Comparison of ENCODE assay signal across 19 mouse cellular contexts in genomic region chr14:98106208-98106607, GRCm38 (mm10).
DNase-seq lines count a peak whose midpoint lies in the region; ATAC-seq and TF ChIP-seq lines count a peak whose summit lies in the region.
"Had no signal": no experiment of that assay in that cellular context is flagged by ENCODE, and none has a peak within 500 bp of the region (broad histone marks: within the 10 kb centered on the region; RNA-seq: fewer than 3 reads in every experiment).

No protein-coding gene starts in this region.

- H3K27ac ChIP-seq in hindbrain, embryonic 13.5 days: no peak overlapping the region
- no peak overlapping the region for H3K27ac ChIP-seq in hindbrain, embryonic 10.5 days
- H3K27ac ChIP-seq in neural tube, embryonic 12.5 days: no peak overlapping the region
- no peak overlapping the region for H3K27ac ChIP-seq in neural tube, embryonic 15.5 days (replicated peaks)
- no peak overlapping the region for H3K27ac ChIP-seq in intestine, postnatal 0 days (ENCODE audit: low read depth, low read length)
- H3K27ac ChIP-seq: embryonic facial prominence, embryonic 12.5 days; heart, embryonic 10.5 days; intestine, embryonic 15.5 days had no signal

- H3K4me1 ChIP-seq in hindbrain, embryonic 13.5 days (replicated peaks): peaks cover 24% of the 10 kb centered on the region
- H3K4me1 ChIP-seq in hindbrain, embryonic 10.5 days (replicated peaks): peaks cover 26% of the 10 kb centered on the region
- no peaks in the 10 kb centered on the region for H3K4me1 ChIP-seq in neural tube, embryonic 12.5 days
- peaks cover 6% of the 10 kb centered on the region; the same call in 1 of the 2 replicates for H3K4me1 ChIP-seq in neural tube, embryonic 15.5 days
- H3K4me1 ChIP-seq in intestine, postnatal 0 days (replicated peaks; ENCODE audit: control insufficient read depth, insufficient read depth, low read length): no peaks in the 10 kb centered on the region
- H3K4me1 ChIP-seq: embryonic facial prominence, embryonic 12.5 days; intestine, embryonic 15.5 days had no signal

- peak; percentile 9 to 25 for DNase-seq in cerebellum, postnatal 14 days
- DNase-seq in cerebellum, adult 9-10 months: no peak
- no peak for DNase-seq in hindbrain, embryonic 10.5 days (ENCODE audit: low spot score)
- DNase-seq: adrenal gland, postnatal 10 days; cerebellum, adult 11-12 months; cerebellum, adult 9-11 months; gastrocnemius, postnatal 10 days; heart, adult 18-20 months; heart, postnatal 10 days; heart, postnatal 4 days had no signal

- no peak overlapping the region for H3K4me3 ChIP-seq in hindbrain, embryonic 13.5 days
- no peak overlapping the region for H3K4me3 ChIP-seq in hindbrain, embryonic 10.5 days
- no peak overlapping the region for H3K4me3 ChIP-seq in neural tube, embryonic 12.5 days
- no peak overlapping the region for H3K4me3 ChIP-seq in neural tube, embryonic 15.5 days (replicated peaks)
- no peak overlapping the region for H3K4me3 ChIP-seq in intestine, postnatal 0 days (ENCODE audit: low read depth, low read length)
- H3K4me3 ChIP-seq: embryonic facial prominence, embryonic 12.5 days; heart, embryonic 10.5 days; intestine, embryonic 15.5 days had no signal

- no peaks in the 10 kb centered on the region for H3K27me3 ChIP-seq in hindbrain, embryonic 13.5 days
- H3K27me3 ChIP-seq in hindbrain, embryonic 10.5 days (ENCODE audit: insufficient read depth, poor library complexity, severe bottlenecking): no peaks in the 10 kb centered on the region
- no peaks in the 10 kb centered on the region for H3K27me3 ChIP-seq in neural tube, embryonic 12.5 days (replicated peaks)
- no peaks in the 10 kb centered on the region for H3K27me3 ChIP-seq in neural tube, embryonic 15.5 days (replicated peaks)
- H3K27me3 ChIP-seq in intestine, postnatal 0 days (replicated peaks; ENCODE audit: control insufficient read depth, insufficient read depth, low read length): no peaks in the 10 kb centered on the region
- H3K27me3 ChIP-seq: embryonic facial prominence, embryonic 12.5 days; intestine, embryonic 15.5 days had no signal

- H3K36me3 ChIP-seq in hindbrain, embryonic 13.5 days: no peaks in the 10 kb centered on the region
- peaks cover 4% of the 10 kb centered on the region; the same call in 1 of the 2 replicates for H3K36me3 ChIP-seq in hindbrain, embryonic 10.5 days
- H3K36me3 ChIP-seq in neural tube, embryonic 12.5 days: no peaks in the 10 kb centered on the region
- no peaks in the 10 kb centered on the region for H3K36me3 ChIP-seq in neural tube, embryonic 15.5 days
- H3K36me3 ChIP-seq in intestine, postnatal 0 days (ENCODE audit: control insufficient read depth, insufficient read depth): no peaks in the 10 kb centered on the region
- H3K36me3 ChIP-seq: embryonic facial prominence, embryonic 12.5 days; heart, embryonic 10.5 days; intestine, embryonic 15.5 days had no signal

- no peak overlapping the region for H3K9ac ChIP-seq in hindbrain, embryonic 13.5 days
- H3K9ac ChIP-seq in neural tube, embryonic 12.5 days: no peak overlapping the region
- H3K9ac ChIP-seq in neural tube, embryonic 15.5 days (replicated peaks): no peak overlapping the region
- no peak overlapping the region for H3K9ac ChIP-seq in intestine, postnatal 0 days (ENCODE audit: low read depth, low read length)
- H3K9ac ChIP-seq: embryonic facial prominence, embryonic 12.5 days; intestine, embryonic 15.5 days had no signal

- no peaks in the 10 kb centered on the region for H3K9me3 ChIP-seq in hindbrain, embryonic 13.5 days
- no peaks in the 10 kb centered on the region for H3K9me3 ChIP-seq in hindbrain, embryonic 10.5 days
- no peaks in the 10 kb centered on the region for H3K9me3 ChIP-seq in neural tube, embryonic 12.5 days
- no peaks in the 10 kb centered on the region for H3K9me3 ChIP-seq in neural tube, embryonic 15.5 days (replicated peaks)
- H3K9me3 ChIP-seq in intestine, postnatal 0 days (ENCODE audit: control insufficient read depth): no peaks in the 10 kb centered on the region
- H3K9me3 ChIP-seq: embryonic facial prominence, embryonic 12.5 days; heart, embryonic 10.5 days; intestine, embryonic 15.5 days had no signal

- no peak overlapping the region for H3K4me2 ChIP-seq in hindbrain, embryonic 13.5 days
- H3K4me2 ChIP-seq in neural tube, embryonic 12.5 days (replicated peaks): no peak overlapping the region
- H3K4me2 ChIP-seq in neural tube, embryonic 15.5 days: no peak overlapping the region
- H3K4me2 ChIP-seq in intestine, postnatal 0 days (replicated peaks; ENCODE audit: low read depth): no peak overlapping the region
- H3K4me2 ChIP-seq: embryonic facial prominence, embryonic 12.5 days; intestine, embryonic 15.5 days had no signal

- peak; percentile 41; the same call in 1 of the 2 replicates for ATAC-seq in hindbrain, embryonic 13.5 days (ENCODE audit: low FRiP score)
- peak; percentile 63; the same call in 1 of the 2 replicates for ATAC-seq in neural tube, embryonic 12.5 days (ENCODE audit: low FRiP score, low read depth)
- ATAC-seq in neural tube, embryonic 15.5 days (ENCODE audit: low FRiP score): no peak; the same call in 1 of the 2 replicates
- ATAC-seq in megakaryocyte progenitor cell, adult 5-6 weeks (replicated peaks; ENCODE audit: poor library complexity): 0 out of 2 replicates have a peak, but pooled peaks have one; percentile 13
- no peak for ATAC-seq in intestine, postnatal 0 days
- ATAC-seq: forebrain, embryonic 14.5 days; intestine, embryonic 15.5 days had no signal

- TF ChIP-seq CTCF in intestine, postnatal 0 days (IDR thresholded peaks at IDR 0.05; ENCODE audit: low read depth): no peak

Comparison
In these comparisons a context has a peak if more than half of its experiments do, and no peak if none do; other contexts are left out.
1. DNase-seq: peak in cerebellum, postnatal 14 days (2 of 2); none in cerebellum, adult 9-10 months (single experiment) and hindbrain, embryonic 10.5 days (single experiment).
2. ATAC-seq: peak in hindbrain, embryonic 13.5 days (single experiment), neural tube, embryonic 12.5 days (single experiment) and megakaryocyte progenitor cell, adult 5-6 weeks (single experiment); none in neural tube, embryonic 15.5 days (single experiment) and intestine, postnatal 0 days (single experiment).